Mouse (Mus musculus): ENCODE measurements around the gene Sh3pxd2a. TPM values are rescaled to one million over a fixed set of nuclear protein-coding genes. Genes with fewer than 3 reads are reported as not detected.
"Not testable (repeated sequence)": the region's sequence is repeated elsewhere in the genome, so short reads cannot be mapped to it uniquely, and the experiment has no call there.

Gene Sh3pxd2a
- total RNA-seq, 2 experiments from 2014 or later, result 31.8 to 32.4 TPM

GRCm38 (mm10) chr19:47412566-47413248 is 51.5 kb downstream of the Sh3pxd2a start:
- no peak for DNase-seq (ENCODE audit: low spot score in 2 of 2)

- no peak for DNase-seq (ENCODE audit: low spot score in 2 of 2)
Measured at GRCm38 (mm10) chr19:47410301-47410700, 53.9 kb downstream of the Sh3pxd2a start.

GRCm38 (mm10) chr19:47409142-47409541 is 55.1 kb downstream of the Sh3pxd2a start:
- DNase-seq (ENCODE audit: low spot score in 2 of 2), result no peak

DNA sequence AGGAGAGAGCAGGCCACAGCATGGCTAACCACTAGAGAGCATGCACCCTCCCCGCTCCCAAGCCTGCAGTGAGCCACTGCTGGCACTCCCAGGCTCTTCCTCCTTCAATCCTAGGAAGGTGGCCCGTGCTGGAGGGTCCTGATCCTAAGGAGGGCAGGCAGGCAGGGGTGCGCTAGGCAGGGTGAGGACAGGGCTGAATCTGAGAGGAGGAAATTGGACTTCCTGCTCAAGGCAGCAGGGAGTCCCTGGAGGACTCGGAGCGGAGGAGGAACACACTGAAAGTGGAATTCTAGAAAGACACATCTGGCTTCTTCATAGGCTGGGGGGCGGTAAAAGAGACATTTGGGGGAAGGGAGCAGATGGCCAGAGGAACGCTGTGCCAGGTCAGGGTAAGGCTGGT is 55.5 kb downstream of the Sh3pxd2a start:
- no peak for DNase-seq (ENCODE audit: low spot score in 2 of 2)

- DNase-seq (ENCODE audit: low spot score in 2 of 2), result no peak
Measured at GRCm38 (mm10) chr19:47407332-47407731, 56.9 kb downstream of the Sh3pxd2a start.

- DNase-seq (ENCODE audit: low spot score in 2 of 2), result no peak
Measured at GRCm38 (mm10) chr19:47406524-47406923, 57.7 kb downstream of the Sh3pxd2a start.

DNA sequence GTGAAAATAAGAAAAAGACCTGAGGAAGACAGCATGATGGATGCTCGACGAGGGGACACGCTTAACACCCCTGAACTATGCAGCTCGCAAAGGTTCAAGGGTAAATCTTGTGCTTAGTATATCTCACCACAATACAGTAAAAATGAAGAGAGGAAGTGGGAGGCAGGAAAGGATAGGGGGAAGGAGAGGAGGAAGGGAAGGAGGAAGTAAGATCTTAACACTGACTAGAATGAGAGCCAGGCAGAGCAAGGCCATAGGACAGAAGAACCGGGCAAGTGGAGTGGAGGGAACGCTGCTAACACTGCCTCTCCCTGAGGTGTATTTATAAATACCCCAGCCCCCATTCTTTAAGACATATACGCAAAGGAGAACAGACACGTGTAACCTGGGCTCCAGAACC is 58.7 kb downstream of the Sh3pxd2a start:
- no peak for DNase-seq (ENCODE audit: low spot score in 2 of 2)

DNA sequence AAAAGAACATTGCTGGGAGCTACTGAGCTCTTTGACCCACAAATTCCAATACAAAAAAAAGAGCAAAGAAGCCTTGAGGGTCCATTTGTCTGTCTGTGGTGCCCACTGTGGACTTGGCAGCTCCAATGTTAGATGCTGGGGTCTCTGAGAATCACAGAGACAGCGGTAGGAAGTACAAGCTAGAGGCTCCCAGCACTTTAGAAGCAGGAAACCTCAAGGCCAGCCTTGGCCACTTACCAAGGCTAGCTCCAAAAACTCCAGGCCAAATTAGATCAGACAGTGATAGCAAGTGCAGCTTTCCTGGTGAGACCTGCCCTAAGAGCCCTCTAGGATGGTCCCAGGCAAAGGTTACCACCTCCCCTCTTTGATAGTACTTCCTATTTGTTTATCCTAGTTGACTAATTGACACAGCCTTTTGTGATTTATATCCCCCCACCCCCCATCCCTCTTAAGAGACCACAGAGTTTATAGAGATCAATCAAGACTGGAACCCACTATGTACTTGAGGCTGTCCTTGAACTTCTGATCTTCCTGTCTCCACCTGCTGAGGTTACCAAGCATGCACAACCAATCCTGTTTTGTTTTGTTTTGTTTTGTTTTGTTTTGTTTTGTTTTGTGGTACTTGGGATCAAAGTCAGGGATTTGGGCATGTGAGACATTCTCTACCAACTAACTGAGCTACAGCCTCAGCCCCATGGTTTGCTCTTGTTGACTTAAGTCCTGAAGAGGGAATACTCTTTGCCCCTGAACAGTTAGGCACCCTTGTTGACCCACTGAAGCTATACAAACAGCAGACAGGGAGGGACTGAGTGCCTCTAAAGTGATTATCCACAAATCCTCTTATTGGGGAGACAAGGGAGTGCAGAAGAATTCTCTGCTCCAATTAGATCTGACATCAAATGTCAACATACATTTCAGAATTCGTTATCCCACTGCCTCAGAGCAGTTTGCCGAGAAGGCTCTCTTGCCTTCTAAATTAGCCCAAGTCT is 60.5 kb downstream of the Sh3pxd2a start:
- DNase-seq (ENCODE audit: low spot score in 2 of 2), result no peak

DNA sequence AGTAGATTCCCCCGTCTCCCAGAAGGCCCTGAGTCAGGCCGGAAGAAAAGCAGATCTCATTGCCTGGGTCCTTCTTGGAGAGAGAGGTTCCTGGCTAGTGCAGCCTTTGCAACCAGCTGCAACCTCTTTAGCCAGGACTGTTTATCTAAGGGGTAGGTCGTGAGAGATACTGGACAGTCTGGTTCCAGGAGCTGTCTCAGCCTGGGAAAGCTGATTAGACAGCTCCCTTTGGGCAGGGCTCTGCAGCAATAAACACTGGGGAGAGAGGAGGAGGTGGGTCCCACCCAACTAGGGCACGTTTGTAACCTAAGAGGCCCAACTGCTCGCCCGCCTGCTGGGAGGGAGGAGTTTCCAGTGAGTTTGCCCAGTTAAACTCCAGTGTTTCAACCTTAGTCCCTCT is 61.2 kb downstream of the Sh3pxd2a start:
- no peak for DNase-seq (ENCODE audit: low spot score in 2 of 2)

- no peak for DNase-seq (ENCODE audit: low spot score in 2 of 2)
Measured at GRCm38 (mm10) chr19:47402544-47402943, 61.7 kb downstream of the Sh3pxd2a start.

GRCm38 (mm10) chr19:47399709-47400108 is 64.5 kb downstream of the Sh3pxd2a start:
- no peak for DNase-seq (ENCODE audit: low spot score in 2 of 2)

- no peak for DNase-seq (ENCODE audit: low spot score in 2 of 2)
Measured at GRCm38 (mm10) chr19:47399029-47399428, 65.2 kb downstream of the Sh3pxd2a start.

- DNase-seq (ENCODE audit: low spot score in 2 of 2), result no peak
Measured at GRCm38 (mm10) chr19:47397882-47398671, 66.1 kb downstream of the Sh3pxd2a start.

- DNase-seq (ENCODE audit: low spot score in 2 of 2), result no peak
Measured at GRCm38 (mm10) chr19:47395338-47395737, 68.9 kb downstream of the Sh3pxd2a start.

- DNase-seq (ENCODE audit: low spot score in 2 of 2), result not testable (repeated sequence)
Measured at GRCm38 (mm10) chr19:47394781-47395180, 69.4 kb downstream of the Sh3pxd2a start.

DNA sequence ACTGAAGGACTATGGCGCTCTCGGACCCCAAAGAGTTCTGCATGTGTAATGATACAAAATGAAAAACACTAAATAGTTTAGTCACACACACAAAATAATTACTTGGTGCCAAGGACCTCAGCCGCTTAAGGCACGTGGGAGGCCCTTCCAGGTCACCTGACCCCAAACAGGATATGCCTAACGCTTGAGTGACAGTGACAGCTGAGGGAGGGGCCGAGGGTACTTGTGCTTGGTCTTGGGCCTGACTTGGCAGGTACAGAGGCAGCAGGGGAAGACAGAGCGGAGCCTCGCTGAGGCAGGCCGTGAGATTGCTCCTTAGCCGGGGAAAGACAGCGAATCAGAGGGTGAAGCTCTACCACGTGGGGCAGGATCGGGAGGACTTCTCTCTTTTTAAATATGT is 73.3 kb downstream of the Sh3pxd2a start:
- no peak for DNase-seq (ENCODE audit: low spot score in 2 of 2)

DNA sequence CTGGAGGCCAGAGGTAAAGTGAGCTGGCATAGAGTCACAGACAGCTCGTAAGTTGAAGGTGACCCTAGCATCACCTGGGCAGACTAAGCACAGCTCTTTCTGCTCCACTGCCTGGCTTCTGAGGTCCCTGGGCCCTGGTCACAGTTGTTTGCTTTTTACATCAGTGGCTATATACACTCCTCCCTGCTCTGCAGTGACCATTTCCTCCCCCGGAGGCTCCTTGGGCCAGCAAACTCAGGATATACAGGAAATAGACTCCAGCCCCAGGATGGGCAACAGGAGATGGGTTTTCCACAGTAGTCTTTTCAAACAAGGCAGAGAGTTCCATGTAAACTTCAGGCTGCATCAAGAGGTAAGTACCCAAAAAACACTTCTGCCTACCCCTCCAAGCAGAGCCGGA is 76.3 kb downstream of the Sh3pxd2a start:
- DNase-seq (ENCODE audit: low spot score in 2 of 2), result no peak

GRCm38 (mm10) chr19:47387395-47387794 is 76.8 kb downstream of the Sh3pxd2a start:
- DNase-seq (ENCODE audit: low spot score in 2 of 2), result no peak

- no peak for DNase-seq (ENCODE audit: low spot score in 2 of 2)
Measured at GRCm38 (mm10) chr19:47385971-47386370, 78.2 kb downstream of the Sh3pxd2a start.

- no peak for DNase-seq (ENCODE audit: low spot score in 2 of 2)
Measured at GRCm38 (mm10) chr19:47384639-47385038, 79.6 kb downstream of the Sh3pxd2a start.

DNA sequence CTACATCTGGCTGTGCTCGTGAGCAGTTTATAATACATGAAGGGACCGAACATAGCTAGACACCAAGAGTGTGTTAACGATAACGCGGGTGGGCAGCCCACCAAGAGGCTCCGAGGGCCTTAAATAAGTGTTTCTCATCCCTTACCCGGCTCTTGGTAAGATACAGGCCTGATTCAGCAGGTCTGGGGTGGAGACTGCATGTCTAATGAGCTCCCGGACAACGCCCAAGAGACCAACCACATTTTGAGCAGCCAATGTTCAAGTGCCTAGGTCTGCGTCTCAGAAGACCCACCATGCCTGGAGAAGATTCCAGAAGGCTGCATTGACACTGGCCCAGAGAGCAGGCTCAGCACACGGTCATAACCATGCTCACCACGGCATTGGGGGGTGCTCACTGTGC is 80.2 kb downstream of the Sh3pxd2a start:
- DNase-seq (ENCODE audit: low spot score in 2 of 2), result no peak
